Mouse (Mus musculus): ENCODE data around the gene Slfn8.
"Not testable (repeated sequence)": the region's sequence is repeated elsewhere in the genome, so short reads cannot be mapped to it uniquely, and the experiment has no call there.

Slfn8 gene

GRCm38 (mm10) chr11:83020621-83021020 lies at the start of gene Slfn8:
Gene Slfn8, minus strand, starts transcription at chr11:83020810.
- no peak for DNase-seq (ENCODE audit: low read depth, low spot score)

DNA sequence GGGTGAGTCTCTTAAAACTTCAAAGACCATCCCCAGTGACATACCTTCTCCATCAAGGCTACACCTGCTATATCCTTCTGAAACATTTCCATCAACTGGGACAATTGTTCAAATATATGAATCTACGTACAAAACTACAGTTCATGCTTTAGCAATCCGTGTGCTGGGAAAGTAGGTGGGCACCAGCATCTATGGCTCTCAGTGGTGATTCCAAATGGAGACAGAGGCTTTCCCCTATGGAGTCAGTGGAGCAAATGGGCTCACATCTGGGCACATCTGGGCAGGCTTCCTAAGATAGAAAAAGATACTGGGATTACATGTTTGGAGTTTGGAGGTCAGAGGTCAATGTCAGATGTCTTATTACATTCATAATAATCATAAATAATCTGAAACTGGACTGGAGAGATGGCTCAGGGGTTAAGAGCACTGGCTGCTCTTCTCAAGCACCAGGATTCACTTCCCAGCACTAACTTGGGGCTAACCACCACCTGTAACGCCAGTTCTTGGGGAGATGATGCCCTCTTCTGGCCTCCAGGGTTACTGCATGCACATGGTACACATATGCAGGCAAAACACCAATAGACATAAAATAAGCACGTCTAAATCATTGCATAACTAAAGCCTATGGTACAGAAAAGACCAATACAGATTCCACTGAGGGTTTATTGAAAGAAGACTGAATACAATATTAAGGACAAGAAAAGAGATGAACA lies 47.5 kb upstream of the Slfn8 start:
- DNase-seq (ENCODE audit: low read depth, low spot score): no peak

GRCm38 (mm10) chr11:83066640-83067531 lies 46.3 kb upstream of the Slfn8 start:
- no peak for DNase-seq (ENCODE audit: low read depth, low spot score)

DNA sequence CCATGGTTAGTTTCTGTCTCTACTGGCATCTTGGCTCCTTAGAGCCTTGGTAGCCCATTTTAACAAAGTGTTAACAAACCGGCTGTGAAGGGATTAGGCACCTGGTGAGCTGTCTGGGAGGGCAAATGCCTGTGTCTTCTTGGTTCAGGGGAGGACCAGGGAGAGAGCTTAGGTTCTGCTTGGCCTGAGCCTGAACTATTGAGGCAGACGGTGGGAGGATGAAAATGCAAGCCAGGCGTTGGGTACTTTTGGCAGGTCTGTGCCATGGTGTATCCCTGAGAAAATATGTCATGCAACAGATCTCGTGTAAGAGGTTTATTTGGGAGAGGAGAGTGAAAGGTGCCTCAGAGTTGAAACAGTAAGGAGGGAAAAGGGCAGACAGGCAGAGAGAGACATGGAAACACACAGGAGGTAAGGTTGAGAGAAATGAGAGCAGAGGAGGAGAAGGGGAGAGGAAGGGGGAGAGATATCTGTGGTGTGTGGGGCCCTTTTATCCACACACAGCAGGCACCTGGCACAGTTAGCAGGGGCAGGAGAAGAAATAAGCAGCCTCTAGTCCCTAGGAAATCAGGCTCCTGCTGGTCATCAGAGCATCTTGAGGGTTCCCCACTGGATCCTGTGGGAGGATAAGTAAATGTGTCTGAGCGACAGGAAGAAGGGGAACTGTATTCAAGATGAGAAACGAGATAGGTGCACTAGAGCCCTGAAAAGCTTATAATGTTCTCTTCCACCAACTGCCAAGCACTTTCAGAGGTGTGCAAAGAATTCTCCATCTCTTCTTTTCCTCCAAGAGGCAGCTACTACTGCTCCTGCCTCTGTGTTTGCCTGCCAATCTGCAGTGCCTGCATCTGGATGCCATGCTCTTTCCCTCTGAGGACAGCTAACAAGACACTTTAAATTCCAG lies 45.1 kb upstream of the Slfn8 start:
- DNase-seq (ENCODE audit: low read depth, low spot score): no peak

- no peak for DNase-seq (ENCODE audit: low read depth, low spot score)
Measured at GRCm38 (mm10) chr11:83064946-83065345, 44.3 kb upstream of the Slfn8 start, which contains the start of gene Slfn2. Gene Slfn2, plus strand, starts transcription at chr11:83065112.

- no peak for DNase-seq (ENCODE audit: low read depth, low spot score)
Measured at GRCm38 (mm10) chr11:83063941-83064349, 43.3 kb upstream of the Slfn8 start.

DNA sequence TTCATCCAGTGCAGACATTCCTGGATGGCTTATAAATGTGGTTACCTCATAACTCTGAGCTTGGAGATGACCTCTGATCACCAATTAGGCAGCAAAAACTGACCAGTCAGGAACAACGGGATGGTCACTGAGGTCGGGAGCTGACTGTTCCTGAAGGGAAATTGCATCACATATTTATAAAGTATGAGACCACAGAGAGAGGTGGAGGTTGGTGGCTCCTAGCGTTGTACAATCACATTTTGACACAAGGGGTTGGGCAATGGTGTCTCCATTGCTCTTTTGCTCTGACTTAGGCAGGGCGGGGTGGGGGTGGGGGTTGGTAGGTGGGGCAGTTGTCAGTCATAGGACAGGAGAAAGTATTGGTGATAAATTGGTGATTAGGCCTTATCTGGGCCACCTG lies 42.5 kb upstream of the Slfn8 start:
- no peak for DNase-seq (ENCODE audit: low read depth, low spot score)

DNA sequence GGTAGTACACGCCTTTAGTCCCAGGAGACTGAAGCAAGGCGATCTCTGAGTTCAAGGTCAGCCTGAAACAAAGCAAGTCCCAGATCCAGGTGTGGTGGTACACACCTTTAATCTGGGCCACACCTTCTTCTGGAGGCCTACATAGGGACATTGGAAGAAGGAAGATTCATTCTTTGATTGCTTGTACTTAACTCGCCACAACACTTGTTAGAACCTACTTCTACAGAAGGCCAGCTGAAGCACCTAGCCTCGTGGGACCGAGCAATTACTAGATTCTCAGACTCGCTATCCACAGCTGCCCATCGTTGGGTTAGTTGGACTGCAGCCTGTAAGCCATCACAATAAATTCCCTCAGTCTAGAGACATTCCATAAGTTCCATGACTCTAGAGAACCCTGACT lies 41.2 kb upstream of the Slfn8 start:
- no peak for DNase-seq (ENCODE audit: low read depth, low spot score)

GRCm38 (mm10) chr11:83060412-83061020 lies 39.9 kb upstream of the Slfn8 start:
- no peak for DNase-seq (ENCODE audit: low read depth, low spot score)

DNA sequence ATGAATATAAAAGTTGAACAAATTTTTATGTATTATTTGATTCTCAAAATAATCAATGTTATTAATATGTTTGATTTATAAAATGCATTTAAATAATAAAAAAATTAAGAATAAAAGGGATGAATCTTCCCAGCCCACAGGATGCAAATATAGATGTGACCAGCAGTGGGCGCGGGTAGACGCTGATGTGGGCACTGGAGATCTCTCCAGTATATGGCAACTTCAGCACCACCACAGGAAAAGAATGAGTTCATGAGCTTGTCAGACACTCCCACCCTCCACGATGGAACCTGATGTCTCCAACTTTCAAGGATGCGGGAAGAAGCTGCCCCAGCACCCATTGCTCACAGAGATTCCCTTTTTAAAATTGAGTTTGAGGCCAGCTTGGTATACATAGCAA lies 37.3 kb upstream of the Slfn8 start:
- no peak for DNase-seq (ENCODE audit: low read depth, low spot score)

- no peak for DNase-seq (ENCODE audit: low read depth, low spot score)
Measured at GRCm38 (mm10) chr11:83045642-83046041, 25.0 kb upstream of the Slfn8 start.

GRCm38 (mm10) chr11:83043891-83044290 lies 23.3 kb upstream of the Slfn8 start:
- no peak for DNase-seq (ENCODE audit: low read depth, low spot score)

GRCm38 (mm10) chr11:83041000-83041399 lies 20.4 kb upstream of the Slfn8 start:
- DNase-seq (ENCODE audit: low read depth, low spot score): no peak

DNA sequence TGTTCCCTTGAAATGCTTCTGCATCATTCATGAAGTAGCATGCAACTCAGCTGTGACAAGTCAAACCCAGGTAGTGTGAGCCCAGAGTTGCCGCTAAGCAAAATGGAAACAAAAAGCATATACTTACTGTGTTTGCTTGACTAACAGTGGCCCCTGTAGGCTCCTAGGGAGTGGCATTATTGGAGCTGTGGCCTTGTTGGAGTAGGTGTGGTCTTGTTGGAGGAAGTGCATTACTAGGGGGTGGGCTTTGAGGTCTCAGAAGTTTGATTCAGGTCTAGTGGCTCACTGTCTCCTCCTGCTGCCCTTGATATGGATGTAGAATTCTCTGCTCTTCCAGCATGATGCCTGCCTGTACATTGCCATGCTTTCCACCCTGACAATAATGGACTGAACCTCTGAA lies 19.7 kb upstream of the Slfn8 start:
- DNase-seq (ENCODE audit: low read depth, low spot score): no peak

DNA sequence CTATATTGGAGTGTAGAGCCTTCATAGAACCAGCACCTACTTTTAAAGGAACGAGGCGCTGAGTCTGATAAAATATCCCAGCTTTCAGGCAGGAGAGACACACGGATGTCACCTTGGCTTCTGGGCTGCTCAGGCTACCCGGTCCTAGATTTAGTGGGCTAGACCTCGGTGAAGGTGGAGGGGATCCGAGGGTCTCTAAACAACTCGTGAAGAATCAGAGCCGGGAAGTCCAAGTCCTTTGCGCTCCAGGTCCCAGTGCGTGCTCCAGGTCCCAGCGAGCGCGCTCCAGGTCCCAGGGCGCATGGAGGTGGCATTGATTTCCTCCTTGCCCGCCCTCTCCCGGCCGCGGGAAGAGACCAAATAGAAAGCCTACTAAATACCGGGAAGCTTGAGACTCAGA lies 19.2 kb upstream of the Slfn8 start:
- DNase-seq (ENCODE audit: low read depth, low spot score): no peak

- DNase-seq (ENCODE audit: low read depth, low spot score): no peak
Measured at GRCm38 (mm10) chr11:83039156-83039555, 18.5 kb upstream of the Slfn8 start.

DNA sequence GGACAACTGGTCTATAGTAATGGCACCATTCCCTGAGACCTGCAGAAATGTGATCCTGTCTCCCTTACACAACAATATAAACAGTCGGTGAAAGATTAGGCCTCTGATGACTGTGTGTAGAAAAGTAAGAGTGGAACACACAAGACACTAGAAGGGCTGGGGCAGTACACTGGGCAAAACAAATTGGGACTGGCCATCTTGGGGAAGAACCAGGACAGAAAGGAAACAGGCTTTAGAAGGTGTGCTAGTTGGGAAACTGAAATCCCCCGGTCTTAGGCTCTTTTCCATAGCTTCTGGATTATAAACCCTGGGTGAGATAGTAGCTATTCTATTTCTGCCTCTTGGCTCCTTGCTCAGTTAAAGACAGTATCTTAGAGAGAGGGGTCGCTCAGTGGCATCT lies 18.1 kb upstream of the Slfn8 start:
- DNase-seq (ENCODE audit: low read depth, low spot score): not testable (repeated sequence)

DNA sequence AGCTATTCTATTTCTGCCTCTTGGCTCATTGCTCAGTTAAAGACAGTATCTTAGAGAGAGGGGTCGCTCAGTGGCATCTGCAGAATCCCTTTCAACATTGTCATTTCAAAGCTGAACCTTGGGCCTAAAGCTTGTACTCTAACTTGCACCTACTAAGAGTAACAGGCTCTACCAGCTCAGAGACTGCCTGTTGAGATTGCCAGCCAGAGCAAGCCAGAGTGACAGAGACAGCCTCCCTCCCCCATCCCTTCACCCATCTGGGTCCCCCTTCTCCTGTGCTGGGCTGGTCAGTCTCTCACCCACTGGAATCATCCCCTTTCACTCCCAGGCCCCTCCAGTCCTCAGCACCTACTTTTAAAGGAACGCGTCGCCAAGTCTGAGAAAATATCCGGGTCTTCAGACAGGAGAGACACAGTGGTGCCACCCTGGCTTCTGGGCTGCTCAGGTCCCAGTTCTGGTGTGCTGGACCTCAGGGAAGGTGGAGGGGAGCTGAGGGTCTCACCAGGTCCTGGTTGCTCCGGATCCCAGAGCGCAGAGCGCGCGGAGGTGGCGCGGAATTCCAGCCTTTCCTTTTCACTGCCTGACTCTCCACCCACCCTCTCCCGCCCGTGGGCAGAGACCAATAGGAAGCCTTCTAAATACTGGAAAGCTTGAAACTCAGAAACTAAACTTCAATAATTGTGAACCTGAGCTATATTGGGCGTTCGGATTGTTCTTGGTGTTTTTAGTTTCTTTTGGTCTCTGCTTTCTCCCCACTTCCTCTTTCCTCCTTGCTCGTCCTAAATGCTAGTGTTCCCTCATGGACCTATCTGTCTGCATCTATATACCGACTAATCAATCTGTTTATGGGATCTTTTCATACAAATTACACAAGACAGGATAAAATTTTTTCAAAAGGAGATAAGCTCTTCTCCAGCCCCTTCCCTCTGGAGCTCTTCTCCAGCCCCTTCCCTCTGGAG lies 770 bp downstream of the Slfn8 start:
- DNase-seq (ENCODE audit: low read depth, low spot score): not testable (repeated sequence)

- DNase-seq (ENCODE audit: low read depth, low spot score): no peak
Measured at GRCm38 (mm10) chr11:83016093-83016492, 4.5 kb downstream of the Slfn8 start.

- DNase-seq (ENCODE audit: low read depth, low spot score): no peak
Measured at GRCm38 (mm10) chr11:83013356-83013755, 7.3 kb downstream of the Slfn8 start.

Measured in retina, adult 2 months (tissue).